Comparison of ENCODE assay signal across 20 mouse cellular contexts in genomic region chr1:87180896-87181295, GRCm38 (mm10). TPM values are rescaled to one million over a fixed set of nuclear protein-coding genes. Genes with fewer than 3 reads are reported as not detected.
A peak's percentile ranks its signal among the peaks of the same experiment; 100 is the strongest.
DNase-seq lines count a peak whose midpoint lies in the region; ATAC-seq and TF ChIP-seq lines count a peak whose summit lies in the region.
"Had no signal": no experiment of that assay in that cellular context is flagged by ENCODE, and none has a peak within 500 bp of the region (broad histone marks: within the 10 kb centered on the region; RNA-seq: fewer than 3 reads in every experiment).

No protein-coding gene starts in this region.

- H3K9ac ChIP-seq in CH12.LX (ENCODE audit: insufficient read depth, low read depth), result no peak overlapping the region
- H3K9ac ChIP-seq in heart, embryonic 12.5 days, result no peak overlapping the region
- H3K9ac ChIP-seq: limb, embryonic 15.5 days; lung, embryonic 15.5 days had no signal

- no peak for TF ChIP-seq RAD21 in CH12.LX (IDR thresholded peaks at IDR 0.05; ENCODE audit: low read depth, low read length)

- TF ChIP-seq EP300 in CH12.LX (IDR thresholded peaks at IDR 0.05; ENCODE audit: low read length), result no peak

- H3K9me3 ChIP-seq in CH12.LX (replicated peaks; ENCODE audit: low read length), result no peaks in the 10 kb centered on the region
- no peaks in the 10 kb centered on the region for H3K9me3 ChIP-seq in heart, embryonic 12.5 days (replicated peaks)
- H3K9me3 ChIP-seq: heart, embryonic 10.5 days; limb, embryonic 15.5 days; lung, embryonic 15.5 days had no signal

- ATAC-seq in granulocyte monocyte progenitor cell, adult 5-6 weeks (replicated peaks; ENCODE audit: poor library complexity, severe bottlenecking), result peak; percentile 49; the same call in 1 of the 2 replicates
- ATAC-seq in heart, embryonic 12.5 days (ENCODE audit: insufficient number of reproducible peaks, low FRiP score), result no peak
- ATAC-seq: intestine, embryonic 16.5 days had no signal

- H3K36me3 ChIP-seq in CH12.LX (replicated peaks in 1 of 2; ENCODE audit: control insufficient read depth in 1 of 2, insufficient read depth in 1 of 2, low read length in 1 of 2), result no peaks in the 10 kb centered on the region
- no peaks in the 10 kb centered on the region for H3K36me3 ChIP-seq in heart, embryonic 12.5 days
- H3K36me3 ChIP-seq: heart, embryonic 10.5 days; limb, embryonic 15.5 days; lung, embryonic 15.5 days had no signal

- TF ChIP-seq CTCF in CH12.LX (conservative IDR thresholded peaks at IDR 0.05 in 1 of 2, IDR thresholded peaks at IDR 0.05 in 1 of 2; ENCODE audit: low read depth in 2 of 2, low read length in 2 of 2), result no peak

- DNase-seq in 3134 (ENCODE audit: extremely low read depth, insufficient read length, low spot score), result peak; percentile 85
- DNase-seq in CH12.LX (ENCODE audit: extremely low read depth), result peak; percentile 46
- DNase-seq in adrenal gland, postnatal 10 days, result peak; percentile 61
- DNase-seq in layer of hippocampus, adult 9-10 months (ENCODE audit: low spot score), result no peak
- no peak for DNase-seq in embryo, embryonic 10 days (ENCODE audit: low spot score)
- no peak for DNase-seq in right cerebral cortex, postnatal 10 days (ENCODE audit: low spot score in 2 of 2)
- DNase-seq: cerebellum, adult 11-12 months; gastrocnemius, adult 2 months; kidney, postnatal 4 days; retina, postnatal 1 day had no signal

- H3K27me3 ChIP-seq in CH12.LX (replicated peaks), result peaks cover 37% of the 10 kb centered on the region
- H3K27me3 ChIP-seq in heart, embryonic 12.5 days (replicated peaks), result peaks cover 70% of the 10 kb centered on the region

- H3K4me3 ChIP-seq in CH12.LX (replicated peaks in 1 of 3; ENCODE audit: low read depth in 2 of 3, low read length in 2 of 3, poor library complexity in 1 of 3), result no peak overlapping the region
- no peak overlapping the region for H3K4me3 ChIP-seq in heart, embryonic 12.5 days
- H3K4me3 ChIP-seq: gastrocnemius, adult 2 months; heart, embryonic 10.5 days; limb, embryonic 15.5 days; lung, embryonic 15.5 days had no signal

- TF ChIP-seq POLR2A in CH12.LX (IDR thresholded peaks at IDR 0.05; ENCODE audit: low read depth, low read length), result no peak

- H3K27ac ChIP-seq in CH12.LX (ENCODE audit: insufficient read depth, low read depth), result no peak overlapping the region
- no peak overlapping the region for H3K27ac ChIP-seq in heart, embryonic 12.5 days (ENCODE audit: poor library complexity, severe bottlenecking)
- H3K27ac ChIP-seq: gastrocnemius, adult 2 months; heart, embryonic 10.5 days; limb, embryonic 15.5 days; lung, embryonic 15.5 days had no signal

- peaks cover 0 to 15% of the 10 kb centered on the region in 2 experiments; a peak in 3 of 4 replicates for H3K4me1 ChIP-seq in CH12.LX (ENCODE audit: control insufficient read depth in 1 of 2, insufficient read depth in 2 of 2)
- peaks cover 3% of the 10 kb centered on the region; the same call in 1 of the 2 replicates for H3K4me1 ChIP-seq in heart, embryonic 12.5 days (replicated peaks)

- no peaks in the 10 kb centered on the region for H3K79me2 ChIP-seq in CH12.LX (replicated peaks; ENCODE audit: control insufficient read depth, extremely low read depth, insufficient read depth, poor library complexity, severe bottlenecking)

- dilution Hi-C loops in CH12.LX (cut with MboI; ENCODE audit: extremely low pct_ligation_motif_present, extremely low pct_unique_long_range_greater_than_20kb, low sequenced_read_pairs), result no loop called here

- in situ Hi-C loops in CH12.LX (cut with MboI; ENCODE audit: low pct_ligation_motif_present, low pct_unique_long_range_greater_than_20kb, low sequenced_read_pairs), result loop anchor here (10.0 kb wide), 1 partner anchor 516 kb away; no protein-coding TSS in a partner anchor

- no peak overlapping the region for H3K4me2 ChIP-seq in CH12.LX (ENCODE audit: insufficient read depth, low read depth, poor library complexity, severe bottlenecking)
- no peak overlapping the region for H3K4me2 ChIP-seq in heart, embryonic 12.5 days
- H3K4me2 ChIP-seq: limb, embryonic 15.5 days; lung, embryonic 15.5 days; midbrain, embryonic 11.5 days had no signal

- 27% methylated on average over 5 of the region's 5 CpGs for WGBS in heart, embryonic 12.5 days

TF ChIP-seq in CH12.LX, 34 proteins besides CTCF, POLR2A, EP300 and RAD21:
- TF ChIP-seq NELFE (IDR thresholded peaks at IDR 0.05; ENCODE audit: low read depth, low read length), result no peak
- TF ChIP-seq BHLHE40 (IDR thresholded peaks at IDR 0.05; ENCODE audit: low read depth, low read length), result peak; percentile 66
- TF ChIP-seq IRF4 (IDR thresholded peaks at IDR 0.05; ENCODE audit: low read depth, low read length), result no peak
- peak; percentile 42 for TF ChIP-seq ETS1 (conservative IDR thresholded peaks at IDR 0.05; ENCODE audit: low read depth, low read length)

RNA-seq across cellular contexts. Expression of gene Prss56, which starts 2.2 kb away (rescaled TPM):
- not detected in 2 replicates for total RNA-seq in CH12.LX (2012; rRNA removed)
- total RNA-seq in CH12.LX (2014; rRNA removed), result not detected in 2 replicates
- polyA plus RNA-seq in CH12.LX (2012; ENCODE audit: insufficient read length, low read depth), result not detected in 2 replicates
- not detected for total RNA-seq in adrenal gland, postnatal 10 days (2021)
- not detected in 2 replicates for total RNA-seq in granulocyte monocyte progenitor cell, adult 5-6 weeks (2014; fragmentation: Nextera tagmentation)
- total RNA-seq in granulocyte monocyte progenitor cell, adult 5-6 weeks (2017), result not detected in 2 replicates
- polyA plus RNA-seq in heart, embryonic 12.5 days (2016; fragmentation: Nextera tagmentation; extraction: Ambion mirVana), result not detected in 2 replicates
- total RNA-seq: gastrocnemius, adult 2 months; hematopoietic stem cell, adult 5-6 weeks had no signal
- polyA plus RNA-seq: forebrain, embryonic 11.5 days; heart, embryonic 10.5 days; intestine, embryonic 16.5 days; lung, embryonic 15.5 days; midbrain, embryonic 11.5 days had no signal

RNA-seq across cellular contexts. Expression of gene Chrnd, which starts 9.5 kb away (rescaled TPM):
- total RNA-seq in CH12.LX (2012; rRNA removed), result not detected in 2 replicates
- not detected in 2 replicates for total RNA-seq in CH12.LX (2014; rRNA removed)
- polyA plus RNA-seq in CH12.LX (2012; ENCODE audit: insufficient read length, low read depth), result 0.13 TPM in 1 of 2 replicates, not detected in the other
- total RNA-seq in adrenal gland, postnatal 10 days (2021), result under 1 TPM; 0.27 to 0.97 TPM
- total RNA-seq in granulocyte monocyte progenitor cell, adult 5-6 weeks (2014; fragmentation: Nextera tagmentation), result not detected in 2 replicates
- total RNA-seq in granulocyte monocyte progenitor cell, adult 5-6 weeks (2017), result not detected in 2 replicates
- 0.08 TPM in 1 of 2 replicates, not detected in the other for polyA plus RNA-seq in heart, embryonic 12.5 days (2016; fragmentation: Nextera tagmentation; extraction: Ambion mirVana)
- total RNA-seq: hematopoietic stem cell, adult 5-6 weeks; left cerebral cortex, adult 8-10 months had no signal
- polyA plus RNA-seq: intestine, embryonic 16.5 days; midbrain, embryonic 11.5 days had no signal

RNA-seq across cellular contexts. Expression of gene Chrng, which starts 23.6 kb away (rescaled TPM):
- total RNA-seq in CH12.LX (2012; rRNA removed), result 0.04 TPM in 2 replicates
- not detected in 2 replicates for total RNA-seq in CH12.LX (2014; rRNA removed)
- polyA plus RNA-seq in CH12.LX (2012; ENCODE audit: insufficient read length, low read depth), result not detected in 2 replicates
- total RNA-seq in adrenal gland, postnatal 10 days (2021), result under 1 TPM in 1 of 2 experiments, not detected in 1; 0.30 TPM
- total RNA-seq in granulocyte monocyte progenitor cell, adult 5-6 weeks (2014; fragmentation: Nextera tagmentation), result not detected in 2 replicates
- 0.05 TPM in 1 of 2 replicates, not detected in the other for total RNA-seq in granulocyte monocyte progenitor cell, adult 5-6 weeks (2017)
- polyA plus RNA-seq in heart, embryonic 12.5 days (2016; fragmentation: Nextera tagmentation; extraction: Ambion mirVana), result 0.73 and 1.8 TPM in 2 replicates
- total RNA-seq: gastrocnemius, adult 2 months; hematopoietic stem cell, adult 5-6 weeks; left cerebral cortex, adult 8-10 months had no signal
- polyA plus RNA-seq: forebrain, embryonic 11.5 days; midbrain, embryonic 11.5 days had no signal

RNA-seq across cellular contexts. Expression of gene Ecel1, which starts 24.6 kb away (rescaled TPM):
- total RNA-seq in CH12.LX (2012; rRNA removed) (not detected in 2 replicates), CH12.LX (2014; rRNA removed) (not detected in 2 replicates)
- not detected in 2 replicates for polyA plus RNA-seq in CH12.LX (2012; ENCODE audit: insufficient read length, low read depth)
- total RNA-seq in adrenal gland, postnatal 10 days (2021), result 10 to 100 TPM in 1 of 2 experiments, 1 to 10 TPM in 1; 2.4 to 10.1 TPM
- not detected in 2 replicates for total RNA-seq in granulocyte monocyte progenitor cell, adult 5-6 weeks (2014; fragmentation: Nextera tagmentation)
- total RNA-seq in granulocyte monocyte progenitor cell, adult 5-6 weeks (2017), result not detected in 2 replicates
- polyA plus RNA-seq in heart, embryonic 12.5 days (2016; fragmentation: Nextera tagmentation; extraction: Ambion mirVana), result 0.22 and 0.50 TPM in 2 replicates
- total RNA-seq: gastrocnemius, adult 2 months; hematopoietic stem cell, adult 5-6 weeks had no signal

RNA-seq across cellular contexts. Expression of gene Eif4e2, which starts 32.8 kb away (rescaled TPM):
- 175 and 208 TPM in 2 replicates for total RNA-seq in CH12.LX (2012; rRNA removed)
- total RNA-seq in CH12.LX (2014; rRNA removed), result 228 and 245 TPM in 2 replicates
- 264 and 289 TPM in 2 replicates for polyA plus RNA-seq in CH12.LX (2012; ENCODE audit: insufficient read length, low read depth)
- total RNA-seq in adrenal gland, postnatal 10 days (2021), result 10 to 100 TPM; 90.6 to 91.7 TPM
- 82.9 and 93.1 TPM in 2 replicates for total RNA-seq in granulocyte monocyte progenitor cell, adult 5-6 weeks (2014; fragmentation: Nextera tagmentation)
- total RNA-seq in granulocyte monocyte progenitor cell, adult 5-6 weeks (2017), result 137 and 140 TPM in 2 replicates
- 141 and 145 TPM in 2 replicates for polyA plus RNA-seq in heart, embryonic 12.5 days (2016; fragmentation: Nextera tagmentation; extraction: Ambion mirVana)

Comparison
In these comparisons a context has a peak if more than half of its experiments do, and no peak if none do; other contexts are left out.
1. DNase-seq: peak in 3134 (single experiment), CH12.LX (single experiment) and adrenal gland, postnatal 10 days (single experiment); none in layer of hippocampus, adult 9-10 months (single experiment), embryo, embryonic 10 days (single experiment) and right cerebral cortex, postnatal 10 days (0 of 2).